In the genomic region with DNA sequence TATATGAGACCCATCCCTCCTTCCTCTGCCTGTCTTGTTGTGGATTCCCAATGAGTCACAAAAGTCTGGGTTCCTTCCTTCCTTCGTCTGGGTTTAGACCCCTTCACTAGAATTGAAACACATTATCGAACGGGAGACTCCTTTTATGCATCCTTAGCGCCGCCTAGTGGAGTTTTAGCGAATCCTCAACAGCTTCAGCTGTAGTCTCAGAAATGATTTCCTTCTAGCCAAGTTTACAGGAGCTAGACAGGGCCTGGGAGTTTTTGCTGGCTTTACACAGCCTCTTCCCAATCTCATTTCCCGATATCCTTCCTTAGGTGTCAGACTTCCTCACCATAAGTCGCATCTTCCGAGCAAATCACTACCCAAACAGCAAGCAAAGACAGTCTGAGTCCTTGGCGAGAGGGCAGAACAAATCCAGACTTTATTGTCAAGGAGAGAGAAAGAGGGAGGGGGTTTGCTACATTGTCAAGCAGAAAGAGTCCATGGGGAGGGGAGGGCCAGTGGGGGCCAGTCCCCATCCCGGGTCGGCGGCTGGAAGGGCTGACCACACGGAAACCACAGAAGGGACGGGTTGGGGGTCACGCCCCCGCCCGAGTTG, we compare ENCODE assay signal across 8 mouse cellular contexts. TPM values are rescaled to one million over a fixed set of nuclear protein-coding genes. Genes with fewer than 3 reads are reported as not detected.
DNase-seq lines count a peak whose midpoint lies in the region.

No protein-coding gene starts in this region.

- intact Hi-C loops in heart, postnatal 10 days (cut with DNase I) = loop anchor here (10.0 kb wide), 1 partner anchor 329 kb away; no protein-coding TSS in a partner anchor

- DNase-seq in adrenal gland, postnatal 36 days = peak; percentile 45 to 62
- no peak for DNase-seq in adrenal gland, adult 8-10 months
- DNase-seq in MN1 (ENCODE audit: low spot score) = peak; percentile 86
- DNase-seq in embryo, embryonic 9.5 days (ENCODE audit: extremely low spot score) = peak; percentile 59
- peak; percentile 68 to 79 for DNase-seq in heart, postnatal 10 days
- peak; percentile 71 to 74 for DNase-seq in kidney, postnatal 36 days
- peak; percentile 84 for DNase-seq in mesoderm, embryonic 11.5 days (ENCODE audit: low read depth, low spot score)
- DNase-seq in testis, postnatal 10 days (ENCODE audit: low spot score) = peak; percentile 62

RNA-seq across cellular contexts. Expression of gene Gpr84, which starts 3.2 kb away (rescaled TPM):
- not detected for total RNA-seq in adrenal gland, postnatal 36 days (2021)
- total RNA-seq in adrenal gland, adult 8-10 months (2022) = not detected
- not detected for total RNA-seq in heart, postnatal 10 days (2021)

RNA-seq across cellular contexts. Expression of gene Zfp385a, which starts 26.3 kb away (rescaled TPM):
- total RNA-seq in adrenal gland, postnatal 36 days (2021) = 10 to 100 TPM; 11.8 to 13.3 TPM
- total RNA-seq in adrenal gland, adult 8-10 months (2022) = 10 to 100 TPM; 13.4 to 21.9 (median 19.1) TPM
- total RNA-seq in heart, postnatal 10 days (2021) = 10 to 100 TPM; 24.3 to 26.2 TPM

RNA-seq across cellular contexts. Expression of gene Copz1, which starts 41.1 kb away (rescaled TPM):
- total RNA-seq in adrenal gland, postnatal 36 days (2021) = 100 to 1,000 TPM; 144 to 150 TPM
- 100 to 1,000 TPM; 156 to 167 (median 161) TPM for total RNA-seq in adrenal gland, adult 8-10 months (2022)
- 10 to 100 TPM; 81.2 to 83.3 TPM for total RNA-seq in heart, postnatal 10 days (2021)

RNA-seq across cellular contexts. Expression of gene Itga5, which starts 53.0 kb away (rescaled TPM):
- 10 to 100 TPM; 37.0 to 37.4 TPM for total RNA-seq in adrenal gland, postnatal 36 days (2021)
- total RNA-seq in adrenal gland, adult 8-10 months (2022) = 10 to 100 TPM; 29.5 to 36.7 (median 34.0) TPM
- total RNA-seq in heart, postnatal 10 days (2021) = 100 to 1,000 TPM in 1 of 2 experiments, 10 to 100 TPM in 1; 89.4 to 101 TPM

RNA-seq across cellular contexts. Expression of gene Nfe2, which starts 55.4 kb away (rescaled TPM):
- under 1 TPM; 0.16 to 0.43 TPM for total RNA-seq in adrenal gland, postnatal 36 days (2021)
- total RNA-seq in adrenal gland, adult 8-10 months (2022) = under 1 TPM in 3 of 4 experiments, not detected in 1; 0.24 to 0.44 (median 0.37) TPM
- 1 to 10 TPM in 1 of 2 experiments, under 1 TPM in 1; 0.30 to 1.0 TPM for total RNA-seq in heart, postnatal 10 days (2021)
